22 mouse cellular contexts compared by ENCODE assay signal in the genomic region with DNA sequence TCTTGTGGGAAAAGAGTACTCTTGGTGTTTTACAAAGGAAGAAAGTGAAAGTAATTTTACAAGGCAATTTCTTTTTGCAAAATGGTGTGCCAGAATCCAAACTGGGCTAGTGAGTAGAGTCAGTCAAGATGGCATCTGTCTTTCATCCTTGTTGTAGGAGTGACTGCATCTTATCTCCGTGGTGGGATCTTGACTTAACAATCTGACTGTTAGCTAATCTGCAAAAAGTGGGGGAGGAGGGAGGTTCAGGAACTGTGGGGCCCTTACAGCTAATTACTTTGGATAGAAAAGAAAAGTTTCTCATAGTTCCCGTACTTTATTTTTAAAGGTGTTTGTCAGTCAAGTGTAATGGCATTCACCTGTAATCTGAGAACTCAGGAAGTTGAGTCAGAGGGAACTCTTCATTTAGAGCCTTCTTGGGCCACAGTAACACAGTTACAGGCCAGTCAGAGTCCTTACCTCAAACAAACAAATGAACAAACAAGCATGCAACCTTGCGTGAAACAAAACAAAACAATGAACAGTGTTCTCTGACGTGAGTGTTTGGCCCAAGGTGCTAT. TPM values are rescaled to one million over a fixed set of nuclear protein-coding genes. Genes with fewer than 3 reads are reported as not detected.
A peak's percentile ranks its signal among the peaks of the same experiment; 100 is the strongest.
DNase-seq lines count a peak whose midpoint lies in the region; TF ChIP-seq lines count a peak whose summit lies in the region.
"Had no signal": no experiment of that assay in that cellular context is flagged by ENCODE, and none has a peak within 500 bp of the region (broad histone marks: within the 10 kb centered on the region; RNA-seq: fewer than 3 reads in every experiment).

No protein-coding gene starts in this region.

- peak overlapping the region; percentile 42; the same call in 1 of the 2 replicates for H3K27ac ChIP-seq in heart, embryonic 10.5 days
- H3K27ac ChIP-seq in testis, adult 2 months (ENCODE audit: control insufficient read depth, insufficient read depth, low read depth, low read length): peak overlapping the region; percentile 39; the same call in 1 of the 2 replicates
- 0 out of 2 replicates have a peak overlapping the region, but pooled peaks have one; percentile 9 for H3K27ac ChIP-seq in brown adipose tissue, adult 24 weeks (replicated peaks; ENCODE audit: low read depth, low read length)
- H3K27ac ChIP-seq: embryonic facial prominence, embryonic 13.5 days; forebrain, embryonic 10.5 days; hindbrain, postnatal 0 days; limb, embryonic 12.5 days; midbrain, embryonic 12.5 days; neural tube, embryonic 15.5 days; stomach, postnatal 0 days had no signal

- no peak for TF ChIP-seq POLR2A in testis, adult 2 months (IDR thresholded peaks at IDR 0.05; ENCODE audit: control insufficient read depth, low read depth, low read length)

- 46% methylated on average over 4 of the region's 4 CpGs for WGBS in heart, embryonic 10.5 days

- no peaks in the 10 kb centered on the region; the same call in 1 of the 2 replicates for H3K36me3 ChIP-seq in heart, embryonic 10.5 days
- H3K36me3 ChIP-seq in testis, adult 2 months (ENCODE audit: control insufficient read depth, insufficient read depth, low read length): no peaks in the 10 kb centered on the region
- H3K36me3 ChIP-seq: embryonic facial prominence, embryonic 13.5 days; forebrain, embryonic 10.5 days; limb, embryonic 12.5 days; midbrain, embryonic 12.5 days; neural tube, embryonic 15.5 days had no signal

- intact Hi-C loops in heart, postnatal 14 days (cut with DNase I): loop anchor here (2.0 kb wide), 1 partner anchor 13 kb away; no protein-coding TSS in a partner anchor

- no peak for DNase-seq in heart, embryonic 10.5 days (ENCODE audit: low spot score)
- no peak for DNase-seq in heart, postnatal 14 days
- DNase-seq in testis, postnatal 10 days (ENCODE audit: low spot score): no peak
- no peak for DNase-seq in urinary bladder, postnatal 25 days (ENCODE audit: low spot score)
- no peak for DNase-seq in urinary bladder, postnatal 10 days (ENCODE audit: low spot score)
- DNase-seq: adrenal gland, postnatal 25 days; gastrocnemius, postnatal 10 days; kidney, adult 8-10 months; kidney, postnatal 4 days; lung, adult 18-20 months; thymus, postnatal 36 days had no signal

- no peaks in the 10 kb centered on the region for H3K9me3 ChIP-seq in heart, embryonic 10.5 days
- H3K9me3 ChIP-seq: embryonic facial prominence, embryonic 13.5 days; forebrain, embryonic 10.5 days; limb, embryonic 12.5 days; midbrain, embryonic 12.5 days; neural tube, embryonic 15.5 days had no signal

- no peak overlapping the region for H3K4me3 ChIP-seq in heart, embryonic 10.5 days
- H3K4me3 ChIP-seq in testis, adult 2 months (ENCODE audit: control insufficient read depth, low read depth, low read length): peak overlapping the region; percentile 68; the same call in 1 of the 2 replicates
- H3K4me3 ChIP-seq in brown adipose tissue, adult 24 weeks (ENCODE audit: insufficient read depth, low read depth, low read length): no peak overlapping the region
- H3K4me3 ChIP-seq: embryonic facial prominence, embryonic 13.5 days; forebrain, embryonic 10.5 days; limb, embryonic 12.5 days; midbrain, embryonic 12.5 days; neural tube, embryonic 15.5 days had no signal

- no peaks in the 10 kb centered on the region for H3K27me3 ChIP-seq in heart, embryonic 10.5 days (ENCODE audit: insufficient read depth, poor library complexity, severe bottlenecking)
- H3K27me3 ChIP-seq in testis, adult 2 months (ENCODE audit: control insufficient read depth, insufficient read depth, low read length): no peaks in the 10 kb centered on the region
- H3K27me3 ChIP-seq: embryonic facial prominence, embryonic 13.5 days; limb, embryonic 12.5 days; midbrain, embryonic 12.5 days; neural tube, embryonic 15.5 days had no signal

- H3K4me1 ChIP-seq in heart, embryonic 10.5 days: peaks cover 46% of the 10 kb centered on the region
- peaks cover 9% of the 10 kb centered on the region for H3K4me1 ChIP-seq in testis, adult 2 months (ENCODE audit: control insufficient read depth, insufficient read depth, low read length)
- peaks cover 42% of the 10 kb centered on the region for H3K4me1 ChIP-seq in brown adipose tissue, adult 24 weeks (ENCODE audit: control insufficient read depth, insufficient read depth, insufficient read length, low read length)

- no peak for TF ChIP-seq CTCF in testis, adult 2 months (IDR thresholded peaks at IDR 0.05; ENCODE audit: control insufficient read depth, insufficient read depth, insufficient replicate concordance, low read depth, low read length)

RNA-seq across cellular contexts. Expression of a gene that starts 15.4 kb away (rescaled TPM):
- polyA plus RNA-seq in heart, embryonic 10.5 days (2016; fragmentation: Nextera tagmentation; extraction: Ambion mirVana): 4.1 and 5.9 TPM in 2 replicates
- 10 to 100 TPM; 73.5 to 91.5 TPM for total RNA-seq in heart, postnatal 14 days (2021)
- polyA plus RNA-seq in testis, adult 2 months (2012; rRNA removed): 10.2 and 14.6 TPM in 2 replicates
- 33.2 and 52.3 TPM in 2 replicates for polyA plus RNA-seq in brown adipose tissue, adult 24 weeks (2012; ENCODE audit: insufficient read depth, insufficient read length, missing spikeins)

RNA-seq across cellular contexts. Expression of a gene that starts 42.9 kb away (rescaled TPM):
- 0.27 and 0.34 TPM in 2 replicates for polyA plus RNA-seq in heart, embryonic 10.5 days (2016; fragmentation: Nextera tagmentation; extraction: Ambion mirVana)
- not detected for total RNA-seq in heart, postnatal 14 days (2021)
- polyA plus RNA-seq in testis, adult 2 months (2012; rRNA removed): 16.1 and 22.1 TPM in 2 replicates
- polyA plus RNA-seq in brown adipose tissue, adult 24 weeks (2012; ENCODE audit: insufficient read depth, insufficient read length, missing spikeins): 0.46 TPM in 1 of 2 replicates, not detected in the other
- total RNA-seq: adrenal gland, postnatal 25 days; gastrocnemius, postnatal 10 days; heart, postnatal 25 days; hindbrain, postnatal 0 days; layer of hippocampus, postnatal 10 days had no signal

Comparison
In these comparisons a context has a peak if more than half of its experiments do, and no peak if none do; other contexts are left out.
1. RNA of a gene that starts 42.9 kb away (polyA plus RNA-seq): 16.1 to 22.1 TPM in testis, adult 2 months; 0.27 to 0.34 TPM in heart, embryonic 10.5 days and 0.46 TPM in brown adipose tissue, adult 24 weeks; every median in the first group is over 10 times any median in the second.
2. Peak in every context shown above with its lines, with median percentiles within 50 percentile points of each other: H3K27ac ChIP-seq.